Mouse (Mus musculus): ENCODE results near the gene Dlk2. TPM values are rescaled to one million over a fixed set of nuclear protein-coding genes. Genes with fewer than 3 reads are reported as not detected.

Dlk2 gene
- polyA plus RNA-seq (2012; ENCODE audit: insufficient read depth, insufficient read length, low replicate concordance, missing spikeins) = not detected in 2 replicates

GRCm38 (mm10) chr17:46297364-46298219, at the start of gene Dlk2:
TSS of gene Dlk2 (plus strand) at chr17:46297421.
- TF ChIP-seq POLR2A (IDR thresholded peaks at IDR 0.05; ENCODE audit: insufficient read depth, low read depth, low read length) = peak; percentile 20; the same call in 1 of the 2 replicates
- TF ChIP-seq CTCF (IDR thresholded peaks at IDR 0.05; ENCODE audit: insufficient read depth, low read depth, low read length) = no peak
- Histone ChIP-seq H3K27ac (ENCODE audit: insufficient read depth, low read depth, low read length) (no peak within 1 kb of the TSS), H3K4me1 (ENCODE audit: control insufficient read depth, insufficient read depth, low read length) (peaks cover 29% of the 10 kb centered on the region), H3K4me3 (ENCODE audit: insufficient read depth, low read depth, low read length) (peak within 1 kb of the TSS; percentile 65)
- under 1% methylated on average over 85 of the region's 86 CpGs for WGBS

- no peak for TF ChIP-seq CTCF (IDR thresholded peaks at IDR 0.05; ENCODE audit: insufficient read depth, low read depth, low read length)
- peak; percentile 80 for TF ChIP-seq POLR2A (IDR thresholded peaks at IDR 0.05; ENCODE audit: insufficient read depth, low read depth, low read length)
- Histone ChIP-seq H3K4me3 (ENCODE audit: insufficient read depth, low read depth, low read length) (peak within 1 kb of the TSS; percentile 85), H3K27ac (ENCODE audit: insufficient read depth, low read depth, low read length) (peak within 1 kb of the TSS; percentile 66), H3K4me1 (ENCODE audit: control insufficient read depth, insufficient read depth, low read length) (peaks cover 12% of the 10 kb centered on the region)
- under 1% methylated on average over 53 of the region's 53 CpGs for WGBS
These were observed 49.6 kb upstream of the Dlk2 start, which contains the start of the genes Polr1c and Yipf3 for GRCm38 (mm10) chr17:46247512-46248188. TSS of gene Polr1c (minus strand) at chr17:46248054. TSS of gene Yipf3 (plus strand) at chr17:46248080.

GRCm38 (mm10) chr17:46248189-46248522, 49.1 kb upstream of the Dlk2 start:
- H3K4me1 ChIP-seq (ENCODE audit: control insufficient read depth, insufficient read depth, low read length) = peaks cover 13% of the 10 kb centered on the region
- no peak for TF ChIP-seq POLR2A (IDR thresholded peaks at IDR 0.05; ENCODE audit: insufficient read depth, low read depth, low read length)
- no peak for TF ChIP-seq CTCF (IDR thresholded peaks at IDR 0.05; ENCODE audit: insufficient read depth, low read depth, low read length)
- peak overlapping the region; percentile 66 for H3K27ac ChIP-seq (ENCODE audit: insufficient read depth, low read depth, low read length)
- H3K4me3 ChIP-seq (ENCODE audit: insufficient read depth, low read depth, low read length) = peak overlapping the region; percentile 85
- WGBS = under 1% methylated on average over 37 of the region's 37 CpGs

- TF ChIP-seq CTCF (IDR thresholded peaks at IDR 0.05; ENCODE audit: insufficient read depth, low read depth, low read length) (no peak), POLR2A (IDR thresholded peaks at IDR 0.05; ENCODE audit: insufficient read depth, low read depth, low read length) (no peak)
- H3K4me3 ChIP-seq (ENCODE audit: insufficient read depth, low read depth, low read length) = no peak overlapping the region
- H3K4me1 ChIP-seq (ENCODE audit: control insufficient read depth, insufficient read depth, low read length) = peaks cover 29% of the 10 kb centered on the region
- no peak overlapping the region for H3K27ac ChIP-seq (ENCODE audit: insufficient read depth, low read depth, low read length)
- 80% methylated on average over 7 of the region's 7 CpGs for WGBS
These were observed 46.0 kb upstream of the Dlk2 start for GRCm38 (mm10) chr17:46251174-46251573.

- Histone ChIP-seq H3K4me1 (ENCODE audit: control insufficient read depth, insufficient read depth, low read length) (peaks cover 26% of the 10 kb centered on the region), H3K27ac (ENCODE audit: insufficient read depth, low read depth, low read length) (no peak overlapping the region), H3K4me3 (ENCODE audit: insufficient read depth, low read depth, low read length) (0 out of 2 replicates have a peak overlapping the region, but pooled peaks have one; percentile 70)
- WGBS = 32% methylated on average over 14 of the region's 14 CpGs
- no peak for TF ChIP-seq POLR2A (IDR thresholded peaks at IDR 0.05; ENCODE audit: insufficient read depth, low read depth, low read length)
- no peak for TF ChIP-seq CTCF (IDR thresholded peaks at IDR 0.05; ENCODE audit: insufficient read depth, low read depth, low read length)
These were observed 44.4 kb upstream of the Dlk2 start for GRCm38 (mm10) chr17:46252571-46253451.

GRCm38 (mm10) chr17:46253452-46254084, 43.7 kb upstream of the Dlk2 start, which contains the start of gene Lrrc73:
TSS of gene Lrrc73 (plus strand) at chr17:46253531.
- WGBS = 1% methylated on average over 48 of the region's 48 CpGs
- Histone ChIP-seq H3K4me1 (ENCODE audit: control insufficient read depth, insufficient read depth, low read length) (peaks cover 25% of the 10 kb centered on the region), H3K4me3 (ENCODE audit: insufficient read depth, low read depth, low read length) (peak within 1 kb of the TSS; percentile 70), H3K27ac (ENCODE audit: insufficient read depth, low read depth, low read length) (0 out of 2 replicates have a peak within 1 kb of the TSS, but pooled peaks have one; percentile 1)
- TF ChIP-seq CTCF (IDR thresholded peaks at IDR 0.05; ENCODE audit: insufficient read depth, low read depth, low read length) (no peak), POLR2A (IDR thresholded peaks at IDR 0.05; ENCODE audit: insufficient read depth, low read depth, low read length) (peak; percentile 58; the same call in 1 of the 2 replicates)

GRCm38 (mm10) chr17:46254106-46254505, 43.1 kb upstream of the Dlk2 start:
- Histone ChIP-seq H3K4me3 (ENCODE audit: insufficient read depth, low read depth, low read length) (peak overlapping the region; percentile 70), H3K4me1 (ENCODE audit: control insufficient read depth, insufficient read depth, low read length) (peaks cover 20% of the 10 kb centered on the region), H3K27ac (ENCODE audit: insufficient read depth, low read depth, low read length) (no peak overlapping the region)
- TF ChIP-seq CTCF (IDR thresholded peaks at IDR 0.05; ENCODE audit: insufficient read depth, low read depth, low read length) = no peak
- no peak for TF ChIP-seq POLR2A (IDR thresholded peaks at IDR 0.05; ENCODE audit: insufficient read depth, low read depth, low read length)
- under 1% methylated on average over 47 of the region's 54 CpGs for WGBS

GRCm38 (mm10) chr17:46255147-46255546, 42.1 kb upstream of the Dlk2 start:
- peak overlapping the region; percentile 70 for H3K4me3 ChIP-seq (ENCODE audit: insufficient read depth, low read depth, low read length)
- TF ChIP-seq POLR2A (IDR thresholded peaks at IDR 0.05; ENCODE audit: insufficient read depth, low read depth, low read length) (no peak), CTCF (IDR thresholded peaks at IDR 0.05; ENCODE audit: insufficient read depth, low read depth, low read length) (no peak)
- 19% methylated on average over 6 of the region's 6 CpGs for WGBS
- peaks cover 17% of the 10 kb centered on the region for H3K4me1 ChIP-seq (ENCODE audit: control insufficient read depth, insufficient read depth, low read length)
- no peak overlapping the region for H3K27ac ChIP-seq (ENCODE audit: insufficient read depth, low read depth, low read length)
